Mouse (Mus musculus) liver, embryonic 14.5 days (tissue): ENCODE measurements around the gene Slit2.
"Not testable (repeated sequence)": the region's sequence is repeated elsewhere in the genome, so short reads cannot be mapped to it uniquely, and the experiment has no call there.

Source experiments
- CTCF ChIP-seq: IDR thresholded peaks from 2 replicates; pipeline ENCODE4 v1.5.1; 2016; ENCODE audit warnings: antibody characterized with exemption, low read depth, control low read depth
- EP300 ChIP-seq: IDR thresholded peaks from 2 replicates; pipeline ENCODE4 v1.6.1; 2016; ENCODE audit warnings: antibody characterized with exemption, low read depth

DNA sequence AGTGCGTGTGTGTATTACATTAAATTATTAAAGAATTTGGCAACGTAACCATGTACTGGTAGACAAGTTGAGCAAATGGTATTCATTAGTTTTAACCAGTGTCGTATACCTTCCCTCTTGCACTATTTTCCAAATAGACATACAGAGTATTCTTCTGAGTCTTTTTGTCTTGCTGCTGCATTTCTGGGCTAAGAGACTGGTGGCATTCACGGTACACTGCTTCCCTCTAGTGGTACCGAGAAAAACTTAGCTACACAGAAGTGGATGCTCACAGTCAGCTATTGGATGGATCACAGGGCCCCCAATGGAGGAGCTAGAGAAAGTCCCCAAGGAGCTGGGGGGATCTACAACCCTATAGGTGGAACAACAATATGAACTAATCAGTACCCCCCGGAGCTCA lies 257.8 kb downstream of the Slit2 start:
- TF ChIP-seq CTCF = peak; percentile 46; the same call in 1 of the 2 replicates
- TF ChIP-seq EP300 = not testable (repeated sequence)
